Mouse (Mus musculus) neural tube, embryonic 12.5 days (tissue): Measurements from ENCODE around the gene Fbxo27. TPM values are rescaled to one million over a fixed set of nuclear protein-coding genes. Genes with fewer than 3 reads are reported as not detected.
A peak's percentile ranks its signal among the peaks of the same experiment; 100 is the strongest.

Source experiments
- ATAC-seq: fragments of 200-750 bp; cut with Nextera tagmentation; 2 replicates; pipeline ENCODE4 v1.8.0; 2017; ENCODE audit warnings: low read depth, mild to moderate bottlenecking, moderate TSS enrichment, moderate library complexity; ENCODE audit not compliant: low FRiP score
- H3K27ac ChIP-seq: fragments of 300-500 bp; sonication (generic); 2 replicates; pipeline ENCODE4 v1.5.1; 2016
- H3K27me3 ChIP-seq: fragments of 300-500 bp; sonication (generic); replicated peaks from 2 replicates; pipeline ENCODE4 v1.6.1; 2016; ENCODE audit warnings: mild to moderate bottlenecking
- H3K36me3 ChIP-seq: fragments of 300-500 bp; sonication (generic); 2 replicates; pipeline ENCODE4 v1.6.1; 2016; ENCODE audit warnings: mild to moderate bottlenecking
- H3K4me1 ChIP-seq: fragments of 300-500 bp; sonication (generic); 2 replicates; pipeline ENCODE4 v1.6.1; 2016
- H3K4me2 ChIP-seq: fragments of 300-500 bp; sonication (generic); replicated peaks from 2 replicates; pipeline ENCODE4 v1.6.1; 2016; ENCODE audit warnings: mild to moderate bottlenecking
- H3K4me3 ChIP-seq: fragments of 300-500 bp; sonication (generic); 2 replicates; pipeline ENCODE4 v1.5.1; 2016
- H3K9ac ChIP-seq: fragments of 300-500 bp; sonication (generic); 2 replicates; pipeline ENCODE4 v1.6.1; 2016; ENCODE audit warnings: mild to moderate bottlenecking
- H3K9me3 ChIP-seq: fragments of 300-500 bp; sonication (generic); 2 replicates; pipeline ENCODE4 v1.6.1; 2016; ENCODE audit warnings: mild to moderate bottlenecking
- WGBS: fragments of 180-500 bp; shearing (Covaris S2); methylation state at CpG from one replicate; pipeline ENCODE4 v1.1.7; 2016; 5-methylcytosine and 5-hydroxymethylcytosine counted together
- polyA plus RNA-seq: library from polyadenylated mRNA; unstranded; fragments of >200 nt; fragmentation: Nextera tagmentation; extraction: Ambion mirVana; gene quantifications from 2 replicates; pipeline ENCODE4 v1.2.1, GENCODE M21; 2016

Gene Fbxo27
- polyA plus RNA-seq, 1 experiment from 2014 or later = 6.1 TPM

GRCm38 (mm10) chr7:28732341-28733142 lies 39.9 kb downstream of the Fbxo27 start:
- H3K36me3 ChIP-seq = peaks cover 9% of the 10 kb centered on the region
- peak overlapping the region; percentile 70 for H3K4me2 ChIP-seq
- ATAC-seq = peak; percentile 71
- H3K27me3 ChIP-seq = peaks cover 8% of the 10 kb centered on the region; the same call in 1 of the 2 replicates
- no peak overlapping the region for H3K27ac ChIP-seq
- peak overlapping the region; percentile 50; the same call in 1 of the 2 replicates for H3K9ac ChIP-seq
- peak overlapping the region; percentile 39 for H3K4me3 ChIP-seq
- H3K9me3 ChIP-seq = peaks cover 6% of the 10 kb centered on the region; the same call in 1 of the 2 replicates
- WGBS = 2% methylated on average over 58 of the region's 58 CpGs
- peaks cover 10% of the 10 kb centered on the region; the same call in 1 of the 2 replicates for H3K4me1 ChIP-seq

DNA sequence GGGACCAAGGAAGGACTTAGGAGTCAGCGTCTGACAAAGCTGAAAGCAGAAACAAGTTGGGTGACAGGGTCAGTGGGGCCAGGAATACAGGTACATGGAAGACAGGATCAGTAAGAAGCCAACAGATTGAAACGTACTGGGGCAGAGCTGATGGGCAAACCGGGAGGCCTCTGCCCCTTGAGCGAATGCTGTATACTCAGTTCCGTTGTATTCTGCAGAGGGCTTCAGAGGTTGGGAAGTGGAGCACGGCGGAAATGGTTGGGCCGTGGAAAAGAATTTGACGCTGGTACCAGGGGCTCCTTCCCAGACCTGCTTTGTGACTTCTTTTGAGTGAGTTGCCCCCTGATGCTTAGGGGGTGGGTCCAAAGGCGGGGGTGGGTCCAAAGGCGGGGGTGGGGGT lies 40.6 kb downstream of the Fbxo27 start:
- WGBS = 5% methylated on average over 11 of the region's 11 CpGs
- Histone ChIP-seq H3K36me3 (peaks cover 14% of the 10 kb centered on the region), H3K27me3 (peaks cover 8% of the 10 kb centered on the region; the same call in 1 of the 2 replicates), H3K9me3 (peaks cover 6% of the 10 kb centered on the region; the same call in 1 of the 2 replicates), H3K4me2 (peak overlapping the region; percentile 70), H3K9ac (no peak overlapping the region), H3K4me1 (peaks cover 6% of the 10 kb centered on the region; the same call in 1 of the 2 replicates), H3K27ac (no peak overlapping the region), H3K4me3 (peak overlapping the region; percentile 39)
- 0 out of 2 replicates have a peak, but pooled peaks have one; percentile 35 for ATAC-seq

GRCm38 (mm10) chr7:28735701-28736100 lies 43.1 kb downstream of the Fbxo27 start:
- H3K4me1 ChIP-seq = peaks cover 6% of the 10 kb centered on the region; the same call in 1 of the 2 replicates
- H3K4me2 ChIP-seq = no peak overlapping the region
- WGBS = 79% methylated on average over 6 of the region's 6 CpGs
- no peak overlapping the region for H3K4me3 ChIP-seq
- peaks cover 8% of the 10 kb centered on the region; the same call in 1 of the 2 replicates for H3K27me3 ChIP-seq
- H3K36me3 ChIP-seq = peaks cover 26% of the 10 kb centered on the region
- H3K9ac ChIP-seq = no peak overlapping the region
- H3K9me3 ChIP-seq = peaks cover 6% of the 10 kb centered on the region; the same call in 1 of the 2 replicates
- no peak overlapping the region for H3K27ac ChIP-seq
- ATAC-seq = no peak

GRCm38 (mm10) chr7:28739829-28740228 lies 47.2 kb downstream of the Fbxo27 start:
- Histone ChIP-seq H3K27me3 (no peaks in the 10 kb centered on the region), H3K4me2 (no peak overlapping the region), H3K27ac (no peak overlapping the region), H3K4me3 (no peak overlapping the region), H3K9ac (no peak overlapping the region), H3K36me3 (peaks cover 32% of the 10 kb centered on the region), H3K4me1 (peaks cover 10% of the 10 kb centered on the region), H3K9me3 (no peaks in the 10 kb centered on the region)
- 95% methylated on average over 21 of the region's 21 CpGs for WGBS
- no peak for ATAC-seq

DNA sequence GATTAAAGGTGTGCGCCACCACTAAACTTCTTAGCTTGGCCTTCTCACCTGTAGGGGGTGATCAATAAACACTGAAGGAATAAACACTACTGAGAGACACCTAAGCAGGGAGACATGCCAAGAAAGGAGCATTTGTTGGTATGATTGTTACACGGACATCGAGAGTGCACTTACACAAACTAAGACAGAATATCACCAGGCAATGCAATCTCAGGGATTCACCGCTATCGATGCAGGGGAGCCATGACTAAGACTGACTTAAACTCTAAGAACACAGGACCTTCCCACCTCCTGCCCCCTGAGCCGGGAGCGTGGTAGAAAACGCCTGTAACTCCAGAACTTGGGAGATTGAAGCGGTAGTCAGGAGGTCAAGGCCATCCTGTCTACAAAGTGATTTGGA lies 48.3 kb downstream of the Fbxo27 start:
- peak overlapping the region; percentile 83 for H3K4me2 ChIP-seq
- H3K4me3 ChIP-seq = peak overlapping the region; percentile 63
- 40% methylated on average over 9 of the region's 9 CpGs for WGBS
- no peaks in the 10 kb centered on the region for H3K27me3 ChIP-seq
- ATAC-seq = no peak
- H3K9me3 ChIP-seq = no peaks in the 10 kb centered on the region
- no peak overlapping the region for H3K27ac ChIP-seq
- H3K9ac ChIP-seq = peak overlapping the region; percentile 80
- peaks cover 42% of the 10 kb centered on the region for H3K36me3 ChIP-seq
- peaks cover 10% of the 10 kb centered on the region for H3K4me1 ChIP-seq

DNA sequence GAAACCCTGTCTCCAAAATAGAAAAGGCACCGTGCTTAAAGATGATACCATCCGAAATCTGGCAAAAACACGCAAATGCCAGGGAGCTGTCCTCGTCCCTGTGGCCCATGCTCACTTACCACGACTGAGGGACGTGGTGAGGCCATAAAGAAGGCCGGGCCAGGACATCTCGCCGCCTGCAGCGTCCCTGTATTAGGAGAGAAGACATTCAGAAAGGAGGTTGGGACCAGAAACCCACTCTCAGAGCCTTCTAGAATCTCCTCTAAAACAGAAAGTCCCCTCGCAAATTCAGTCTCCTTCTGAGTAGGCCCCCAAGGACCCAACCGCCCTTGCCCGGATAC lies 48.7 kb downstream of the Fbxo27 start:
- Histone ChIP-seq H3K4me2 (peak overlapping the region; percentile 83), H3K9me3 (no peaks in the 10 kb centered on the region), H3K4me1 (peaks cover 10% of the 10 kb centered on the region), H3K36me3 (peaks cover 46% of the 10 kb centered on the region), H3K27me3 (no peaks in the 10 kb centered on the region), H3K9ac (peak overlapping the region; percentile 80), H3K4me3 (peak overlapping the region; percentile 63), H3K27ac (no peak overlapping the region)
- 1% methylated on average over 13 of the region's 13 CpGs for WGBS
- ATAC-seq = peak; percentile 18

- Histone ChIP-seq H3K9me3 (no peaks in the 10 kb centered on the region), H3K4me3 (peak within 1 kb of the TSS; percentile 63), H3K9ac (peak within 1 kb of the TSS; percentile 80), H3K27me3 (no peaks in the 10 kb centered on the region), H3K36me3 (peaks cover 49% of the 10 kb centered on the region), H3K27ac (no peak within 1 kb of the TSS), H3K4me2 (peak within 1 kb of the TSS; percentile 83), H3K4me1 (peaks cover 10% of the 10 kb centered on the region)
- WGBS = under 1% methylated on average over 39 of the region's 39 CpGs
- peak; percentile 99 for ATAC-seq
Measured at GRCm38 (mm10) chr7:28741709-28742438, 49.2 kb downstream of the Fbxo27 start, which contains the start of the genes Mrps12 and Sars2. Gene Mrps12 (minus strand): TSS chr7:28741820. Gene Sars2 (plus strand): TSS chr7:28741992.

Other genes starting within 250 kb of the Fbxo27 start
- gene Lrfn1, start 240.9 kb upstream of the Fbxo27 start, polyA plus RNA-seq = 16.6 and 18.8 TPM in 2 replicates
- not detected in 2 replicates for gene Ifnl2, start 182.4 kb upstream of the Fbxo27 start, polyA plus RNA-seq
- gene Ifnl3, start 170.0 kb upstream of the Fbxo27 start, polyA plus RNA-seq = not detected in 2 replicates
- gene Sycn, start 152.0 kb upstream of the Fbxo27 start, polyA plus RNA-seq = not detected in 2 replicates
- not detected in 2 replicates for gene Nccrp1, start 145.6 kb upstream of the Fbxo27 start, polyA plus RNA-seq
- gene Samd4b, start 94.7 kb upstream of the Fbxo27 start, polyA plus RNA-seq = 33.1 and 35.0 TPM in 2 replicates
- gene Pak4, start 94.7 kb upstream of the Fbxo27 start, polyA plus RNA-seq = 29.3 and 31.7 TPM in 2 replicates
- gene Acp7, start 61.5 kb upstream of the Fbxo27 start, polyA plus RNA-seq = not detected in 2 replicates
- 7.6 and 9.3 TPM in 2 replicates for gene Fbxo17, start 24.0 kb downstream of the Fbxo27 start, polyA plus RNA-seq
- gene Mrps12, start 49.0 kb downstream of the Fbxo27 start, polyA plus RNA-seq = 123 and 127 TPM in 2 replicates
- gene Sars2, start 49.1 kb downstream of the Fbxo27 start, polyA plus RNA-seq = 28.6 and 32.0 TPM in 2 replicates
- gene Ccer2, start 63.3 kb downstream of the Fbxo27 start, polyA plus RNA-seq = 9.7 and 10.4 TPM in 2 replicates
- gene Sirt2, start 73.9 kb downstream of the Fbxo27 start, polyA plus RNA-seq = 86.4 and 89.1 TPM in 2 replicates
- gene Nfkbib, start 74.7 kb downstream of the Fbxo27 start, polyA plus RNA-seq = 51.5 and 52.4 TPM in 2 replicates
- gene Rinl, start 96.1 kb downstream of the Fbxo27 start, polyA plus RNA-seq = 2.8 TPM in 2 replicates
- 264 and 338 TPM in 2 replicates for gene Hnrnpl, start 115.7 kb downstream of the Fbxo27 start, polyA plus RNA-seq
- 82.2 and 89.2 TPM in 2 replicates for gene Ech1, start 132.4 kb downstream of the Fbxo27 start, polyA plus RNA-seq
- gene Lgals4, start 141.0 kb downstream of the Fbxo27 start, polyA plus RNA-seq = 4.6 and 4.9 TPM in 2 replicates
- gene Lgals7, start 171.0 kb downstream of the Fbxo27 start, polyA plus RNA-seq = 2.1 and 3.0 TPM in 2 replicates
- gene Capn12, start 188.6 kb downstream of the Fbxo27 start, polyA plus RNA-seq = 0.28 and 0.57 TPM in 2 replicates